Mouse (Mus musculus) spleen, adult 2 months (tissue): ENCODE measurements around the gene Lexm.

Experiments
- CTCF ChIP-seq: fragments of 200-500 bp; IDR thresholded peaks from 2 replicates; pipeline ENCODE4 v1.5.1; 2011; ENCODE audit warnings: mild to moderate bottlenecking, inconsistent platforms; ENCODE audit not compliant: insufficient read depth, insufficient read length, insufficient replicate concordance; ENCODE audit errors: extremely low read depth
- POLR2A ChIP-seq: fragments of 200-500 bp; IDR thresholded peaks from 2 replicates; pipeline ENCODE4 v1.6.1; 2011; ENCODE audit warnings: low read depth, low read length, inconsistent platforms

DNA sequence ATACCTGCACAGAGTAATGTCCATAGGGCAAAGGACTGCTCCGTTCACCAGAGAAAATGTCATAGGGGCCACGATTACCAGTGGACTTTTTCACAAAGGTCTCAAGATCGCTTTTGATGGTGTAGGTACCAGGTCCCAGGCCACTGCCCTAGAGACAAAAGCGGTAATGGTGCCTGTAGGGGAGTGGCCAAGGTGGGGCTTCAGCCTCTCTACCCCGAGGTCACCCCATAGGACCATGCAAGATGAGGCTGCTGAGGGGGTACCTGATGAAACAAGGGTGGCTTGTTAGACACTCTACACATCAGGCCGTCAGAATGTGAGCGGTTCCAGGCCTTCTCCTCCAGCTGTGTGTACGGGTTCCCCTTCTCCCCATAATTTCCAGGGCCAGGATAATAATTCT is 3.9 kb downstream of the Lexm start:
- TF ChIP-seq POLR2A: no peak
- no peak for TF ChIP-seq CTCF
